Mouse (Mus musculus): ENCODE measurements at regions not wholly inside any gene's neighbourhood (a gene's known extent, or its start where the extent isn't known, plus 50 kb on each side); places are given as distances from the start of the nearest gene placed in this dataset.
"Not testable (repeated sequence)": the region's sequence is repeated elsewhere in the genome, so short reads cannot be mapped to it uniquely, and the experiment has no call there.

GRCm38 (mm10) chr14:48607131-48607530, 66.5 kb downstream of the Otx2 start:
- no peak for ATAC-seq (replicated peaks; ENCODE audit: poor library complexity)

GRCm38 (mm10) chr14:48603490-48603889, 70.1 kb downstream of the Otx2 start:
- ATAC-seq (replicated peaks; ENCODE audit: poor library complexity) = no peak

- no peak for ATAC-seq (replicated peaks; ENCODE audit: poor library complexity)
These were observed 79.3 kb downstream of the Otx2 start for GRCm38 (mm10) chr14:48594334-48594733.

- ATAC-seq (replicated peaks; ENCODE audit: poor library complexity) = no peak
These were observed 80.3 kb downstream of the Otx2 start for GRCm38 (mm10) chr14:48593363-48593762.

GRCm38 (mm10) chr14:48591483-48592230, 82.0 kb downstream of the Otx2 start:
- ATAC-seq (replicated peaks; ENCODE audit: poor library complexity) = no peak

- no peak for ATAC-seq (replicated peaks; ENCODE audit: poor library complexity)
These were observed 83.2 kb downstream of the Otx2 start for GRCm38 (mm10) chr14:48590426-48590825.

GRCm38 (mm10) chr14:48589702-48590325, 83.8 kb downstream of the Otx2 start:
- ATAC-seq (replicated peaks; ENCODE audit: poor library complexity) = peak; percentile 48

GRCm38 (mm10) chr14:48585820-48586219, 87.8 kb downstream of the Otx2 start:
- ATAC-seq (replicated peaks; ENCODE audit: poor library complexity) = no peak

- ATAC-seq (replicated peaks; ENCODE audit: poor library complexity) = no peak
These were observed 89.0 kb downstream of the Otx2 start for GRCm38 (mm10) chr14:48584571-48584970.

- no peak for ATAC-seq (replicated peaks; ENCODE audit: poor library complexity)
These were observed 90.1 kb downstream of the Otx2 start for GRCm38 (mm10) chr14:48583516-48583915.

- ATAC-seq (replicated peaks; ENCODE audit: poor library complexity) = 0 out of 2 replicates have a peak, but pooled peaks have one; percentile 37
These were observed 91.5 kb downstream of the Otx2 start for GRCm38 (mm10) chr14:48582080-48582479.

GRCm38 (mm10) chr14:48581308-48581707, 92.3 kb downstream of the Otx2 start:
- not testable (repeated sequence) for ATAC-seq (replicated peaks; ENCODE audit: poor library complexity)

GRCm38 (mm10) chr14:48580396-48580795, 93.2 kb downstream of the Otx2 start:
- ATAC-seq (replicated peaks; ENCODE audit: poor library complexity) = peak; percentile 57; the same call in 1 of the 2 replicates

- ATAC-seq (replicated peaks; ENCODE audit: poor library complexity) = no peak
These were observed 93.6 kb downstream of the Otx2 start for GRCm38 (mm10) chr14:48579985-48580384.
